Mouse (Mus musculus) embryonic fibroblast, embryonic 13.5 days (primary cell): ENCODE measurements around the gene Lgr5. TPM values are rescaled to one million over a fixed set of nuclear protein-coding genes. Genes with fewer than 3 reads are reported as not detected.

Source experiments
- H3K27ac ChIP-seq: 2 replicates; pipeline ENCODE4 v1.5.1; 2012; ENCODE audit warnings: low read length, control low read depth, inconsistent platforms; ENCODE audit not compliant: insufficient read depth
- H3K4me1 ChIP-seq: 2 replicates; pipeline ENCODE4 v1.6.1; 2011; ENCODE audit warnings: low read length; ENCODE audit not compliant: control insufficient read depth, insufficient read depth
- H3K4me3 ChIP-seq: 2 replicates; pipeline ENCODE4 v1.5.1; 2011; ENCODE audit warnings: mild to moderate bottlenecking, control low read depth, low read length; ENCODE audit not compliant: insufficient read depth
- CTCF ChIP-seq: IDR thresholded peaks from 2 replicates; pipeline ENCODE4 v1.5.1; 2011; ENCODE audit warnings: mild to moderate bottlenecking, control low read depth, low read length, moderate library complexity, borderline replicate concordance; ENCODE audit not compliant: insufficient read depth
- POLR2A ChIP-seq: IDR thresholded peaks from 2 replicates; pipeline ENCODE4 v1.6.1; 2011; ENCODE audit warnings: low read depth, mild to moderate bottlenecking, control low read depth, low read length, moderate library complexity
- polyA plus RNA-seq: library from polyadenylated mRNA; stranded (reverse); fragments of >200 nt; gene quantifications from 2 replicates; pipeline ENCODE4 v1.2.4, GENCODE M21; 2011; ENCODE audit warnings: low read depth; ENCODE audit not compliant: missing spikeins, insufficient read length

The Lgr5 gene
- polyA plus RNA-seq, 1 experiment, result 33.3 TPM

DNA sequence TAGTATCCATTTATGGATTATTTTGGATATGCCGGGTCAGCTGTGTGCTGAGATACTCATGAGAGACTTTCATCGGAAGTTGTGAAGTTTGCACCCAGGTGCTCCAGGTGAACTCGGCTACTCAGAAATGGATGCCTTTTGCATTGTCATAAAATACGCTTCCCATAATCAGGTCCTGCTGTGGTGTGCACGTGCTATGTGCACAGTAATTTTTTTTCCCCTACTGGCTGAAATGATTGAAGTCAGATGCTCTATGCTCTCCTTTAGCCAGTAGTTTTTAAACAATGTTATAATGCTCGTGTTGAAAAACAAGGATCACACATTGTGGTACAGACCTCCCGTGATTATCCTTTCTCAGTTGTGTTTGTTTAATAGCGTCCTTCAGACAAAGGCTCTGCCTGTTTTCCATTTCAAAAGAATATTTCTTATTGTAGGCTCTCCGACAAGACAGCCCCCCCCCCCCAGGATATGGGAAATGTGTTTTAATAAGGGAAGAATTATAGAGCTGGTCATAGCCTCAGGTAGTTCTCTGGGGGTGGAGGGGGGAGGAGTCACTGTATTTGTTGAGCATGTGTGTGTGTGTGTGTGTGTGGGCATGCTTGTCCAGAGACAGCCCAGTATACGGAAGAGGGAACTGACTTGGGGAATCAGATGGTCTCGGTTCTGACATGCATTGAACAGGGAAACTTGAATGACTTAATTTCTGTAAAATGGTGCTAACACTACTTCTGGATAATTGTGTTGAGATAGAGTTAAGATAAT, 34.0 kb downstream of the Lgr5 start:
- TF ChIP-seq CTCF (no peak), POLR2A (no peak)
- no peak overlapping the region for H3K27ac ChIP-seq
- H3K4me1 ChIP-seq, result peaks cover under 1% of the 10 kb centered on the region; the same call in 1 of the 2 replicates
- no peak overlapping the region for H3K4me3 ChIP-seq

- no peak overlapping the region for H3K27ac ChIP-seq
- no peak overlapping the region for H3K4me3 ChIP-seq
- no peak for TF ChIP-seq CTCF
- TF ChIP-seq POLR2A, result no peak
- no peaks in the 10 kb centered on the region for H3K4me1 ChIP-seq
Observed at GRCm38 (mm10) chr10:115551069-115551468, 36.5 kb downstream of the Lgr5 start.

DNA sequence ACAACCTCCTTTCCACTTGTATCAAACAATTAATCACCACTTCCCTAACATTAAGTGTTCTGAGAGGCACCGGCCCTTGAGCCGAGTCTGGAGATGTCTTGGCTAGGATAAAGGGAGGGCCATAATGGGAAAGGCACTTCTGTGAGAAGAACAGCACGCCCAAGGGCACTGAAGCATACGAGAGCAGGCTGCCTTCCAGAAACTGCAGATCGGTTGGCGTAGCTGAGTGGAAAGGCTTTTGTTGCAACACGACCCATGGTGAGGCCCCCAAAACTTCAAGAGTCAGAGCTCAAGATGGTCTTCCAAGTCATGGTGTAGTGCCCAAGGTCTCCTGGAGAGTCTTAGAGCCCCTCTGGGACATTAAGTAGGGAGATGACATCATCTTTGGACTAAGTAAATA, 37.3 kb downstream of the Lgr5 start:
- Histone ChIP-seq H3K4me3 (no peak overlapping the region), H3K27ac (no peak overlapping the region), H3K4me1 (no peaks in the 10 kb centered on the region)
- TF ChIP-seq CTCF (no peak), POLR2A (no peak)

DNA sequence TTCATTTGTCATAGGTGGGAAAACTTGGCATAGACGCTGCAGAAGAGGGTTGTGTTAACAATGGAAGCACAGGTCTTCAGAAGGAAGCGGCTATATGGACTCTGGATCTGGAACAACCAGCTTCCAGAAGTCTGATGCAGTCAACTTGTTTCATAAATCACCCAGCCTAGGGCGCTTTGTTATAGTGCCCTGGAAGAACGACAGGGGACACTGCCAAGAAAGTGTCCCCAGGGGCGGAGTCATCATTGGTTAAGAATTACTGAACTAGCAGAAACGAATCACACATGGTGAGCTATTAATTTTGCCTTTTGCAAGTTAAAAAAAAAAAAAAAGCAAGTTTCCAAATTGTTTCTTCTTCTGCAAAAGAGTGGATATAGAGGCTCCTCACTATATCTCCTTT, 44.7 kb downstream of the Lgr5 start:
- H3K4me3 ChIP-seq, result no peak overlapping the region
- H3K27ac ChIP-seq, result no peak overlapping the region
- TF ChIP-seq POLR2A (no peak), CTCF (no peak)
- H3K4me1 ChIP-seq, result no peaks in the 10 kb centered on the region

GRCm38 (mm10) chr10:115530746-115531145, 56.8 kb downstream of the Lgr5 start:
- Histone ChIP-seq H3K4me3 (no peak overlapping the region), H3K27ac (no peak overlapping the region), H3K4me1 (no peaks in the 10 kb centered on the region)
- TF ChIP-seq CTCF, result no peak
- TF ChIP-seq POLR2A, result no peak

GRCm38 (mm10) chr10:115529768-115530167, 57.8 kb downstream of the Lgr5 start:
- no peak overlapping the region for H3K4me3 ChIP-seq
- no peak for TF ChIP-seq CTCF
- TF ChIP-seq POLR2A, result no peak
- H3K4me1 ChIP-seq, result no peaks in the 10 kb centered on the region
- no peak overlapping the region for H3K27ac ChIP-seq

- Histone ChIP-seq H3K27ac (no peak overlapping the region), H3K4me1 (no peaks in the 10 kb centered on the region), H3K4me3 (no peak overlapping the region)
- no peak for TF ChIP-seq CTCF
- TF ChIP-seq POLR2A, result no peak
Observed at GRCm38 (mm10) chr10:115528892-115529291, 58.7 kb downstream of the Lgr5 start.

GRCm38 (mm10) chr10:115521081-115521451, 66.5 kb downstream of the Lgr5 start:
- H3K4me3 ChIP-seq, result no peak overlapping the region
- TF ChIP-seq CTCF (no peak), POLR2A (no peak)
- no peak overlapping the region for H3K27ac ChIP-seq
- H3K4me1 ChIP-seq, result no peaks in the 10 kb centered on the region

GRCm38 (mm10) chr10:115520200-115521080, 67.1 kb downstream of the Lgr5 start:
- Histone ChIP-seq H3K4me1 (no peaks in the 10 kb centered on the region), H3K4me3 (no peak overlapping the region), H3K27ac (no peak overlapping the region)
- TF ChIP-seq CTCF (no peak), POLR2A (no peak)

GRCm38 (mm10) chr10:115518845-115519244, 68.7 kb downstream of the Lgr5 start:
- no peak overlapping the region for H3K4me3 ChIP-seq

More at GRCm38 (mm10) chr10:115518845-115519244, 68.7 kb downstream of the Lgr5 start:
- TF ChIP-seq CTCF, result no peak
- TF ChIP-seq POLR2A, result no peak
- Histone ChIP-seq H3K27ac (no peak overlapping the region), H3K4me1 (no peaks in the 10 kb centered on the region)
